Mouse (Mus musculus) kidney, postnatal 0 days (tissue): Measurements from ENCODE around the gene Bag6. TPM values are rescaled to one million over a fixed set of nuclear protein-coding genes. Genes with fewer than 3 reads are reported as not detected.

ENCODE experiments used
- ATAC-seq: fragments of 200-750 bp; cut with Nextera tagmentation; replicated peaks from 2 replicates; pipeline ENCODE4 v1.8.0; 2017; ENCODE audit warnings: low read depth, moderate number of reproducible peaks, moderate TSS enrichment, moderate library complexity; ENCODE audit not compliant: low FRiP score
- DNase-seq: peaks from one replicate; pipeline ENCODE4 v3.0.0-alpha.2; 2016; ENCODE audit warnings: low spot score
- H3K27ac ChIP-seq: fragments of 300-500 bp; sonication (generic); 2 replicates; pipeline ENCODE4 v1.5.1; 2014; ENCODE audit warnings: mild to moderate bottlenecking
- H3K27me3 ChIP-seq: fragments of 300-500 bp; sonication (generic); 2 replicates; pipeline ENCODE4 v1.6.1; 2014; ENCODE audit warnings: low read length, mixed read lengths; ENCODE audit not compliant: insufficient read depth
- H3K36me3 ChIP-seq: fragments of 300-500 bp; sonication (generic); 2 replicates; pipeline ENCODE4 v1.6.1; 2014; ENCODE audit warnings: low read length, mixed read lengths; ENCODE audit not compliant: insufficient read depth
- H3K4me1 ChIP-seq: fragments of 300-500 bp; sonication (generic); replicated peaks from 2 replicates; pipeline ENCODE4 v1.6.1; 2014; ENCODE audit warnings: antibody characterized with exemption, low read length, mixed read lengths; ENCODE audit not compliant: insufficient read depth
- H3K4me2 ChIP-seq: fragments of 300-500 bp; sonication (generic); 2 replicates; pipeline ENCODE4 v1.6.1; 2014; ENCODE audit warnings: mild to moderate bottlenecking, low read length, moderate library complexity, mixed read lengths
- H3K4me3 ChIP-seq: fragments of 300-500 bp; sonication (generic); replicated peaks from 2 replicates; pipeline ENCODE4 v1.5.1; 2014; ENCODE audit warnings: low read depth, low read length
- H3K9ac ChIP-seq: fragments of 300-500 bp; sonication (generic); 2 replicates; pipeline ENCODE4 v1.6.1; 2014; ENCODE audit warnings: low read depth, low read length
- H3K9me3 ChIP-seq: fragments of 300-500 bp; sonication (generic); replicated peaks from 2 replicates; pipeline ENCODE4 v1.6.1; 2016; ENCODE audit warnings: low read length, inconsistent platforms, mixed read lengths
- CTCF ChIP-seq: IDR thresholded peaks from 2 replicates; pipeline ENCODE4 v1.5.1; 2016; ENCODE audit warnings: antibody characterized with exemption, low read depth, mild to moderate bottlenecking, moderate library complexity
- WGBS: fragments of 180-500 bp; shearing (Covaris S2); extraction: QIAGEN DNeasy Blood & Tissue Kit; methylation state at CpG from one replicate; pipeline ENCODE4 v1.1.7; 2014; 5-methylcytosine and 5-hydroxymethylcytosine counted together
- polyA plus RNA-seq: library from polyadenylated mRNA; unstranded; fragments of >200 nt; fragmentation: Nextera tagmentation; extraction: Ambion mirVana; gene quantifications from 2 replicates; pipeline ENCODE4 v1.2.1, GENCODE M21; 2015

Bag6 gene
- polyA plus RNA-seq, 1 experiment from 2014 or later: 50.2 TPM

DNA sequence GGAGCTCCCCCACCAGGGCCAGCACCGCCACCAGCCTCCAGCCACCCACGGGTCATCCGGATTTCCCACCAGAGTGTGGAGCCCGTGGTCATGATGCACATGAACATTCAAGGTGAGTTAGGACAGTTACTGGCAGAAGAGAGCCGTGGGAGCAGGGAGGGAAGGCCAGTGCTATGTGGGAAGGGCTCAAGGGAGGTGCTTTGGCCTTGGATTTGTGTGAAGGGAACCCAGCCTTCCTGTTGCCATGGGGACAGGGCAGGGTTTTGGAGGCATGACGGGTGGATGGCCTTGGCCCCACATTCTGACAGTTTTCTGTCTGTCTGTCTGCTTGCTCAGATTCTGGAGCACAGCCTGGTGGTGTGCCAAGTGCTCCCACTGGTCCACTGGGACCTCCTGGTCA, 7.0 kb downstream of the Bag6 start:
- WGBS: 87% methylated on average over 6 of the region's 6 CpGs
- no peak overlapping the region for H3K4me3 ChIP-seq
- H3K9me3 ChIP-seq: no peaks in the 10 kb centered on the region
- no peak for TF ChIP-seq CTCF
- no peak for DNase-seq
- H3K4me1 ChIP-seq: peaks cover under 1% of the 10 kb centered on the region; the same call in 1 of the 2 replicates
- no peaks in the 10 kb centered on the region for H3K27me3 ChIP-seq
- no peak overlapping the region for H3K27ac ChIP-seq
- peaks cover 82% of the 10 kb centered on the region for H3K36me3 ChIP-seq
- H3K4me2 ChIP-seq: no peak overlapping the region
- no peak overlapping the region for H3K9ac ChIP-seq
- ATAC-seq: no peak

DNA sequence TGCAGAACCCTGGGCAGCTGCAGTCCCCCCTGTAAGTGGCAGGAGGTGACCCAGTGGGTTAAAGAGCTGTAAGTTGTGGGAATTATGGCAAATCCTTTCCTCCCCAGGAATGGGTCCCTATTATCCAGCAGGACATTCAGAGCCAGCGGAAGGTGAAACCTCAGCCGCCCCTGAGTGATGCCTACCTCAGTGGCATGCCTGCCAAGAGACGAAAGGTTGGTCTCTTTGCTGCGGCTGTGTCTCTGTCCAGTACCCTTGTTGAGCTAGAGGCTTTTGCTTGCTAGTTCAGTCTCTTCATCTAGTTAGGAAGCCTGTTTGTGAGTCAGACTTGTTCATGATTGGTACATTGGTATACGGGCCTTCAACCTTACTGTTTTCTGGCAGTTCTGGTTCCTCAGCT, 11.2 kb downstream of the Bag6 start:
- no peak overlapping the region for H3K9ac ChIP-seq
- H3K27ac ChIP-seq: no peak overlapping the region
- 77% methylated on average over 5 of the region's 5 CpGs for WGBS
- ATAC-seq: no peak
- H3K4me3 ChIP-seq: no peak overlapping the region
- no peak for DNase-seq
- TF ChIP-seq CTCF: no peak
- H3K27me3 ChIP-seq: no peaks in the 10 kb centered on the region
- H3K9me3 ChIP-seq: no peaks in the 10 kb centered on the region
- H3K4me2 ChIP-seq: no peak overlapping the region
- no peaks in the 10 kb centered on the region for H3K4me1 ChIP-seq
- peaks cover 90% of the 10 kb centered on the region for H3K36me3 ChIP-seq

DNA sequence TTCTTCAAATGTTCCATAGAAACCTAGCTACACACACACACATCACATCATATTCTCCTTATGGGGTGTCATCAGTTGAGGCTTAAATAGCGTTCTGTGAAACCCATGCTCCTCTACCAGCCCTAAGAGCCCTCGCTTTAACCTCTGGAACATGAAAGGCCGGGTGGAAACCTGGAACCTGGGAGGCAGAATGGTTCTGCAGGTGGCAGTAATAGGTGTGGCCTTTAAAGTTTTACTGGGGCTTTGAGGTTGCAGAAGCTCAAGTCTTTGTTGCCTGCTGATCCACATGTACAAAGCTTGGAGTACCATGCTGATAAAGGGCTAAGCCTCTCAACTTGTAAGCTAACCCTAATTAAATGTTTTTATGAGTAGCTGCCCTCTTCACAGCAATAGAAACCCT, 12.4 kb downstream of the Bag6 start:
- H3K36me3 ChIP-seq: peaks cover 87% of the 10 kb centered on the region
- no peak overlapping the region for H3K4me2 ChIP-seq
- no peak for DNase-seq
- H3K27me3 ChIP-seq: no peaks in the 10 kb centered on the region
- 47% methylated on average over 3 of the region's 3 CpGs for WGBS
- H3K9ac ChIP-seq: no peak overlapping the region
- H3K4me1 ChIP-seq: no peaks in the 10 kb centered on the region
- H3K27ac ChIP-seq: no peak overlapping the region
- H3K4me3 ChIP-seq: no peak overlapping the region
- ATAC-seq: no peak
- no peaks in the 10 kb centered on the region for H3K9me3 ChIP-seq
- no peak for TF ChIP-seq CTCF

GRCm38 (mm10) chr17:35147922-35148639, 13.1 kb downstream of the Bag6 start:
- H3K27me3 ChIP-seq: no peaks in the 10 kb centered on the region
- no peaks in the 10 kb centered on the region for H3K4me1 ChIP-seq
- H3K9ac ChIP-seq: no peak overlapping the region
- no peak for TF ChIP-seq CTCF
- no peak for DNase-seq
- 61% methylated on average over 5 of the region's 5 CpGs for WGBS
- no peak overlapping the region for H3K4me3 ChIP-seq
- H3K4me2 ChIP-seq: no peak overlapping the region
- peaks cover 87% of the 10 kb centered on the region for H3K36me3 ChIP-seq
- H3K9me3 ChIP-seq: no peaks in the 10 kb centered on the region
- 0 out of 2 replicates have a peak overlapping the region, but pooled peaks have one; percentile 19 for H3K27ac ChIP-seq
- no peak for ATAC-seq

DNA sequence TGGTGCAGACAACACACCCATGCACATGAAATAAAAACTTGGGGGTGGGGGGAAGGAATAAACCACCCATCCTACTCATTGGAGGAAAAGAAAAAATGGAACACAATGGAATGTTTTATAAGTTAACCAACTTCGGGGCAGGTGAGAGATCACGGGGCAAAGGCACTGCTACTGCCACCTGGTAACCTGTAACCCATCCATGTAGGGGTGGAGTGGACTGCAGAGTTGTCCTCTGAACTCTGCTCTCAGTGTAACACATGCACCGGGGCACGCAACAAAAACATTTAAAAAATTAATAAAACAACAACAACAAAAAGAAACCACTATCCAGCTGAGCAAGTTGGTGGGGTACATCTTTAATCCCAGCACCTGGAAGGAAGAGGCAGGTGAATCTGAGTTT, 17.1 kb downstream of the Bag6 start:
- ATAC-seq (no peak), DNase-seq (no peak)
- no peak for TF ChIP-seq CTCF
- H3K27ac ChIP-seq: no peak overlapping the region
- WGBS: 84% methylated on average over 4 of the region's 4 CpGs
- no peaks in the 10 kb centered on the region for H3K27me3 ChIP-seq
- peaks cover 90% of the 10 kb centered on the region for H3K36me3 ChIP-seq
- H3K9me3 ChIP-seq: no peaks in the 10 kb centered on the region
- H3K4me3 ChIP-seq: no peak overlapping the region
- no peak overlapping the region for H3K9ac ChIP-seq
- H3K4me1 ChIP-seq: no peaks in the 10 kb centered on the region
- H3K4me2 ChIP-seq: no peak overlapping the region

DNA sequence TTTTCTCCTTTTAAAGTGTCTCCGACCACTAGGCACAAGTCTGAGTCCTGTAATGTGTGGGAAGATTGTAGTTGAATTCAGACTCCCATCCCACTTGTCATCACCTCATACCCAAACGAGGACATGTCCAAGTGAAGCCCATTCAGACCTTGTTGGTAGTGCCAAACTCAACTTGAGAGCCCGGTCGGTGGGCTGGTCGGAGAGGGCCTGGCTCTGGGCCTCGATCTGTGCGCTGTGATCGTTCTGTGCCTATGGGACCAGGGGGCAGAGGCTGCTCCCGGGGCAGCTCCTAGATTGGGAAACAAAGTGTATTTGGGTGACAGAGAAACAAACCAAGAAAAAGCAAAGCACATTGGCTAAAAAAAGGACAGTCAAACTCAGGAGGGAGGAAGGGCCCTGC, 18.1 kb downstream of the Bag6 start:
- no peaks in the 10 kb centered on the region for H3K27me3 ChIP-seq
- no peak overlapping the region for H3K4me2 ChIP-seq
- WGBS: 87% methylated on average over 9 of the region's 9 CpGs
- H3K4me1 ChIP-seq: no peaks in the 10 kb centered on the region
- H3K9me3 ChIP-seq: no peaks in the 10 kb centered on the region
- H3K27ac ChIP-seq: no peak overlapping the region
- ATAC-seq: no peak
- no peak overlapping the region for H3K4me3 ChIP-seq
- no peak overlapping the region for H3K9ac ChIP-seq
- H3K36me3 ChIP-seq: peaks cover 93% of the 10 kb centered on the region
- no peak for DNase-seq
- TF ChIP-seq CTCF: no peak

- H3K36me3 ChIP-seq: peaks cover 93% of the 10 kb centered on the region
- WGBS: 83% methylated on average over 4 of the region's 4 CpGs
- no peak for DNase-seq
- no peaks in the 10 kb centered on the region for H3K9me3 ChIP-seq
- H3K4me1 ChIP-seq: no peaks in the 10 kb centered on the region
- no peak overlapping the region for H3K9ac ChIP-seq
- no peak overlapping the region for H3K4me3 ChIP-seq
- H3K27me3 ChIP-seq: no peaks in the 10 kb centered on the region
- no peak overlapping the region for H3K4me2 ChIP-seq
- H3K27ac ChIP-seq: no peak overlapping the region
- ATAC-seq: no peak
- TF ChIP-seq CTCF: no peak
Measured at GRCm38 (mm10) chr17:35153931-35154330, 19.0 kb downstream of the Bag6 start.
